Mouse (Mus musculus) bone marrow macrophage, adult 2 months (primary cell): ENCODE data around the gene 5430419D17Rik.

Experiments
- CTCF ChIP-seq: IDR thresholded peaks from 2 replicates; pipeline ENCODE4 v1.5.1; 2012; ENCODE audit warnings: low read depth, mild to moderate bottlenecking, low read length, moderate library complexity
- POLR2A ChIP-seq: IDR thresholded peaks from 2 replicates; pipeline ENCODE4 v1.6.1; 2012; ENCODE audit warnings: mild to moderate bottlenecking, low read depth, low read length, borderline replicate concordance

DNA sequence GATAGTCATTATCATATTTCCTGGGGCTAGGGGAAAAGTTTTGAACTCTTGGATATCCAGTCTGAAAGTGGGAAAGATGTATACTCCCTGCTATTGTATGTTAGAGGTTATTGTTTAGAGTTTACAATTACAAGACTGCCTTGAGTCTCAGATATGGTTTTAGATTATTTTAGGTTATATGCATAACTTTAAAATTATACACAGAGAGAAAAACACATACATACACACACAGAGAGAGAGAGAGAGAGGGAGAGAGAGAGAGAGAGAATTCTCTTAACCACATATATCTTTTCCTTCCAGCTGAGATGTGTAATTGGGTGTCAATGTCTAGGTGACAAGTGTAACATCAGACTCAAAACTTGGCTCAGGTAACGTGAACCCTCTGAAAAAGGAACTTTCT lies 159.4 kb downstream of the 5430419D17Rik start, which contains the start of gene Fam24a:
- TF ChIP-seq CTCF = no peak
- TF ChIP-seq POLR2A = no peak
